Mouse (Mus musculus) testis, adult 2 months (tissue): ENCODE results near the gene Aprt.

Experiments used
- CTCF ChIP-seq: fragments of 200-500 bp; IDR thresholded peaks from 2 replicates; pipeline ENCODE4 v1.5.1; 2012; ENCODE audit warnings: low read depth, mild to moderate bottlenecking, inconsistent platforms, low read length, moderate library complexity; ENCODE audit not compliant: control insufficient read depth, insufficient read depth, insufficient replicate concordance
- POLR2A ChIP-seq: fragments of 200-500 bp; IDR thresholded peaks from 2 replicates; pipeline ENCODE4 v1.6.1; 2012; ENCODE audit warnings: low read depth, mild to moderate bottlenecking, inconsistent platforms, low read length, moderate library complexity; ENCODE audit not compliant: control insufficient read depth

- TF ChIP-seq CTCF (no peak), POLR2A (no peak)
Measured at GRCm38 (mm10) chr8:122544138-122544537, 32.6 kb downstream of the Aprt start.
